Mouse (Mus musculus): ENCODE data around the gene Snrpd2. TPM values are rescaled to one million over a fixed set of nuclear protein-coding genes. Genes with fewer than 3 reads are reported as not detected.

Gene Snrpd2
- polyA plus RNA-seq, 2 experiments from 2014 or later: 85.2 to 96.5 TPM

- ATAC-seq: peak; percentile 58
Measured at GRCm38 (mm10) chr7:19178443-19179092, 29.0 kb downstream of the Snrpd2 start.

GRCm38 (mm10) chr7:19179173-19179572, 29.7 kb downstream of the Snrpd2 start:
- peak; percentile 48 for ATAC-seq

GRCm38 (mm10) chr7:19179936-19180335, 30.4 kb downstream of the Snrpd2 start:
- ATAC-seq: no peak

GRCm38 (mm10) chr7:19180862-19181429, 31.4 kb downstream of the Snrpd2 start:
- ATAC-seq: peak; percentile 31

GRCm38 (mm10) chr7:19184250-19184649, 34.7 kb downstream of the Snrpd2 start:
- ATAC-seq: no peak

- no peak for ATAC-seq
Measured at GRCm38 (mm10) chr7:19184758-19185157, 35.2 kb downstream of the Snrpd2 start.

- no peak for ATAC-seq
Measured at GRCm38 (mm10) chr7:19194676-19195075, 45.2 kb downstream of the Snrpd2 start.

GRCm38 (mm10) chr7:19196676-19197075, 47.2 kb downstream of the Snrpd2 start:
- ATAC-seq: no peak

- ATAC-seq: no peak
Measured at GRCm38 (mm10) chr7:19197985-19198384, 48.5 kb downstream of the Snrpd2 start.

- ATAC-seq: no peak
Measured at GRCm38 (mm10) chr7:19201660-19202059, 52.1 kb downstream of the Snrpd2 start.

- ATAC-seq: no peak
Measured at GRCm38 (mm10) chr7:19202065-19202850, 52.7 kb downstream of the Snrpd2 start.

Other genes with a start within 250 kb of the Snrpd2 start
- 1 to 10 TPM; 5.3 to 9.2 TPM for gene Ccdc61, start 239.3 kb upstream of the Snrpd2 start, polyA plus RNA-seq (2017; shearing (Covaris generic))
- not detected for gene Nova2, start 223.8 kb upstream of the Snrpd2 start, polyA plus RNA-seq (2017; shearing (Covaris generic))
- under 1 TPM in 1 of 2 experiments, not detected in 1; 0.31 TPM for gene Nanos2, start 162.3 kb upstream of the Snrpd2 start, polyA plus RNA-seq (2017; shearing (Covaris generic))
- gene Mypop, start 158.5 kb upstream of the Snrpd2 start, polyA plus RNA-seq (2017; shearing (Covaris generic)): 1 to 10 TPM; 2.2 to 2.8 TPM
- gene Irf2bp1, start 145.7 kb upstream of the Snrpd2 start, polyA plus RNA-seq (2017; shearing (Covaris generic)): 1 to 10 TPM; 2.0 to 3.0 TPM
- under 1 TPM in 1 of 2 experiments, not detected in 1; 0.16 TPM for gene Foxa3, start 126.2 kb upstream of the Snrpd2 start, polyA plus RNA-seq (2017; shearing (Covaris generic))
- 10 to 100 TPM in 1 of 2 experiments, 1 to 10 TPM in 1; 10.0 to 10.3 TPM for gene Sympk, start 125.3 kb upstream of the Snrpd2 start, polyA plus RNA-seq (2017; shearing (Covaris generic))
- gene Rsph6a, start 95.0 kb upstream of the Snrpd2 start, polyA plus RNA-seq (2017; shearing (Covaris generic)): not detected
- gene Dmwd, start 73.5 kb upstream of the Snrpd2 start, polyA plus RNA-seq (2017; shearing (Covaris generic)): not detected
- gene Dmpk, start 65.9 kb upstream of the Snrpd2 start, polyA plus RNA-seq (2017; shearing (Covaris generic)): not detected
- under 1 TPM in 1 of 2 experiments, not detected in 1; 0.25 TPM for gene Six5, start 55.1 kb upstream of the Snrpd2 start, polyA plus RNA-seq (2017; shearing (Covaris generic))
- not detected for gene Gm4969, start 31.4 kb upstream of the Snrpd2 start, polyA plus RNA-seq (2017; shearing (Covaris generic))
- gene Fbxo46, start 29.9 kb upstream of the Snrpd2 start, polyA plus RNA-seq (2017; shearing (Covaris generic)): 10 to 100 TPM; 17.1 to 17.7 TPM
- 10 to 100 TPM in 1 of 2 experiments, 1 to 10 TPM in 1; 8.9 to 11.6 TPM for gene Qpctl, start 431 bp upstream of the Snrpd2 start, polyA plus RNA-seq (2017; shearing (Covaris generic))
- gene Gipr, start 16.4 kb downstream of the Snrpd2 start, polyA plus RNA-seq (2017; shearing (Covaris generic)): not detected
- gene Eml2, start 26.7 kb downstream of the Snrpd2 start, polyA plus RNA-seq (2017; shearing (Covaris generic)): 10 to 100 TPM in 1 of 2 experiments, 1 to 10 TPM in 1; 5.2 to 16.9 TPM
- gene Gpr4, start 62.8 kb downstream of the Snrpd2 start, polyA plus RNA-seq (2017; shearing (Covaris generic)): under 1 TPM in 1 of 2 experiments, not detected in 1; 0.30 TPM
- 10 to 100 TPM; 16.6 to 16.9 TPM for gene Opa3, start 78.6 kb downstream of the Snrpd2 start, polyA plus RNA-seq (2017; shearing (Covaris generic))
- gene Vasp, start 122.1 kb downstream of the Snrpd2 start, polyA plus RNA-seq (2017; shearing (Covaris generic)): 100 to 1,000 TPM in 1 of 2 experiments, 10 to 100 TPM in 1; 96.0 to 113 TPM
- gene Ppm1n, start 130.3 kb downstream of the Snrpd2 start, polyA plus RNA-seq (2017; shearing (Covaris generic)): 1 to 10 TPM; 1.1 to 1.2 TPM
- gene Rtn2, start 132.9 kb downstream of the Snrpd2 start, polyA plus RNA-seq (2017; shearing (Covaris generic)): not detected
- 1 to 10 TPM in 1 of 2 experiments, under 1 TPM in 1; 0.79 to 1.1 TPM for gene Fosb, start 160.3 kb downstream of the Snrpd2 start, polyA plus RNA-seq (2017; shearing (Covaris generic))
- 10 to 100 TPM; 61.1 to 72.3 TPM for gene Ercc1, start 195.1 kb downstream of the Snrpd2 start, polyA plus RNA-seq (2017; shearing (Covaris generic))
- 10 to 100 TPM; 19.4 to 20.2 TPM for gene Cd3eap, start 209.8 kb downstream of the Snrpd2 start, polyA plus RNA-seq (2017; shearing (Covaris generic))
- under 1 TPM in 1 of 2 experiments, not detected in 1; 0.17 TPM for gene Ppp1r13l, start 210.0 kb downstream of the Snrpd2 start, polyA plus RNA-seq (2017; shearing (Covaris generic))
- 10 to 100 TPM in 1 of 2 experiments, 1 to 10 TPM in 1; 4.7 to 10.8 TPM for gene Ercc2, start 232.3 kb downstream of the Snrpd2 start, polyA plus RNA-seq (2017; shearing (Covaris generic))

Measured in activated CD4-positive, CD25-positive, alpha-beta regulatory T cell, adult 4 months (primary cell).